ENCODE assay signal across 10 mouse cellular contexts in genomic region chr14:121646617-121647016, GRCm38 (mm10).
DNase-seq lines count a peak whose midpoint lies in the region; ATAC-seq lines count a peak whose summit lies in the region.
"Had no signal": no experiment of that assay in that cellular context is flagged by ENCODE, and none has a peak within 500 bp of the region (broad histone marks: within the 10 kb centered on the region; RNA-seq: fewer than 3 reads in every experiment).

No protein-coding gene starts in this region.

- DNase-seq in adrenal gland, adult 2 months = peak; percentile 53
- no peak for DNase-seq in adrenal gland, postnatal 25 days
- DNase-seq in lung, postnatal 10 days = no peak
- peak; percentile 27 for DNase-seq in telencephalon, adult 2 months (ENCODE audit: low read depth, low spot score)
- DNase-seq in thymus, postnatal 0 days (ENCODE audit: low spot score) = no peak
- no peak for DNase-seq in gastrocnemius, postnatal 36 days

- no peaks in the 10 kb centered on the region for H3K9me3 ChIP-seq in lung, embryonic 15.5 days
- H3K9me3 ChIP-seq in heart, embryonic 14.5 days (ENCODE audit: control insufficient read depth, low read length) = no peaks in the 10 kb centered on the region
- H3K9me3 ChIP-seq: neural tube, embryonic 13.5 days had no signal

- no peak overlapping the region for H3K4me3 ChIP-seq in lung, embryonic 15.5 days
- no peak overlapping the region for H3K4me3 ChIP-seq in heart, embryonic 14.5 days (ENCODE audit: control insufficient read depth in 1 of 2, insufficient read depth in 1 of 2, low read depth in 1 of 2, low read length in 2 of 2)
- H3K4me3 ChIP-seq: neural tube, embryonic 13.5 days had no signal

- H3K36me3 ChIP-seq in lung, embryonic 15.5 days = no peaks in the 10 kb centered on the region
- 0 out of 2 replicates have a peak, but pooled peaks cover 2% of the 10 kb centered on the region for H3K36me3 ChIP-seq in heart, embryonic 14.5 days (ENCODE audit: control insufficient read depth, insufficient read depth, low read length)
- H3K36me3 ChIP-seq: neural tube, embryonic 13.5 days had no signal

- 52% methylated on average over 10 of the region's 10 CpGs for WGBS in lung, embryonic 15.5 days
- 8% methylated on average over 10 of the region's 10 CpGs for WGBS in heart, embryonic 14.5 days

- H3K4me1 ChIP-seq in lung, embryonic 15.5 days = peaks cover 4% of the 10 kb centered on the region; the same call in 1 of the 2 replicates
- peaks cover 12 to 13% of the 10 kb centered on the region in 2 experiments for H3K4me1 ChIP-seq in heart, embryonic 14.5 days (ENCODE audit: control insufficient read depth in 2 of 2, insufficient read depth in 2 of 2, low read length in 2 of 2)
- H3K4me1 ChIP-seq: neural tube, embryonic 13.5 days had no signal

- peak overlapping the region; percentile 4; the same call in 1 of the 2 replicates for H3K27ac ChIP-seq in lung, embryonic 15.5 days
- H3K27ac ChIP-seq in heart, embryonic 14.5 days (replicated peaks in 1 of 2; ENCODE audit: control insufficient read depth in 1 of 2, insufficient read depth in 1 of 2, low read depth in 2 of 2, low read length in 2 of 2) = peak overlapping the region; percentile 20 to 59
- H3K27ac ChIP-seq: neural tube, embryonic 13.5 days; stomach, postnatal 0 days had no signal

- ATAC-seq in lung, embryonic 15.5 days (ENCODE audit: borderline replicate concordance, extremely low read depth, low FRiP score, low TSS enrichment) = no peak
- no peak for ATAC-seq in heart, embryonic 14.5 days (ENCODE audit: insufficient number of reproducible peaks, insufficient read depth, low FRiP score, low read depth)

- H3K9ac ChIP-seq in lung, embryonic 15.5 days = no peak overlapping the region
- peak overlapping the region; percentile 32; the same call in 1 of the 2 replicates for H3K9ac ChIP-seq in heart, embryonic 14.5 days (ENCODE audit: low read length)
- H3K9ac ChIP-seq: neural tube, embryonic 13.5 days had no signal

- H3K4me2 ChIP-seq in lung, embryonic 15.5 days = no peak overlapping the region
- peak overlapping the region; percentile 49 for H3K4me2 ChIP-seq in heart, embryonic 14.5 days (ENCODE audit: low read length)
- H3K4me2 ChIP-seq: neural tube, embryonic 13.5 days had no signal

- no peaks in the 10 kb centered on the region for H3K27me3 ChIP-seq in lung, embryonic 15.5 days
- no peaks in the 10 kb centered on the region for H3K27me3 ChIP-seq in heart, embryonic 14.5 days (ENCODE audit: control insufficient read depth, insufficient read depth, low read length)
- H3K27me3 ChIP-seq: neural tube, embryonic 13.5 days had no signal

- intact Hi-C loops in gastrocnemius, postnatal 36 days (cut with DNase I) = loop anchor here (5.0 kb wide), 1 partner anchor 46 kb away; no protein-coding TSS in a partner anchor

Comparison
In these comparisons a context has a peak if more than half of its experiments do, and no peak if none do; other contexts are left out.
1. DNase-seq: peak in adrenal gland, adult 2 months (single experiment) and telencephalon, adult 2 months (single experiment); none in adrenal gland, postnatal 25 days (single experiment), lung, postnatal 10 days (single experiment), thymus, postnatal 0 days (single experiment) and gastrocnemius, postnatal 36 days (0 of 2).